Comparison of ENCODE assay signal across 22 mouse cellular contexts in the genomic region with DNA sequence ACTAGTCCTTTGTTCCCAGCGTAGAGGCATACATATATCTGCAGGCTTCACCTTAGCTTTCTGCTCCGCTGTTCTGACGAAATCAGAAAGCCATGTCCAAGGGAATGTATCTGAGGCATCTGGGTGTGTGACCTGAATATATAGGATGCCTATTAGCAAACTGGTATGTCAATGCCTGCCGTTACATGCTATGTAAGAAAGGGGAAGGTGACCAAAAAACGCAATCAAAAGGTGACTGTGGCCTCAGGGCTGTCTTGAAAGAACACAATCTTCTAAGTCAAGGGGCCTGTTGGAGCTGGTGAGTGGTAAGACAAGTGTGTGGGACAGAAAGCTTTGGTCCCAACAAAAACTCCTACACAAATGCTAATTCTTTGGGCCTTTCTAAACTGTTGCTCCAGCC.
"Had no signal": no experiment of that assay in that cellular context is flagged by ENCODE, and none has a peak within 500 bp of the region (broad histone marks: within the 10 kb centered on the region; RNA-seq: fewer than 3 reads in every experiment).

No protein-coding gene starts in this region.

- H3K27me3 ChIP-seq: kidney, embryonic 15.5 days; limb, embryonic 12.5 days; limb, embryonic 15.5 days; midbrain, embryonic 12.5 days; midbrain, embryonic 15.5 days; neural tube, embryonic 12.5 days; neural tube, embryonic 15.5 days; stomach, embryonic 15.5 days had no signal

- H3K36me3 ChIP-seq: midbrain, embryonic 15.5 days had no signal

- DNase-seq: kidney, adult 2 months; kidney, postnatal 10 days; kidney, postnatal 36 days; layer of hippocampus, postnatal 36 days; left cerebral cortex, postnatal 4 days; lung, embryonic 14.5 days; right cerebral cortex, adult 18-20 months; right cerebral cortex, postnatal 14 days; right cerebral cortex, postnatal 4 days; spleen, adult 18-20 months; thymus, postnatal 25 days had no signal

- ATAC-seq: lung, postnatal 0 days; midbrain, embryonic 15.5 days had no signal

- H3K4me2 ChIP-seq: kidney, embryonic 15.5 days; limb, embryonic 12.5 days; limb, embryonic 15.5 days; lung, embryonic 14.5 days; midbrain, embryonic 12.5 days; midbrain, embryonic 15.5 days; neural tube, embryonic 12.5 days; neural tube, embryonic 15.5 days; stomach, embryonic 15.5 days had no signal

- H3K4me1 ChIP-seq: kidney, embryonic 15.5 days; limb, embryonic 12.5 days; limb, embryonic 15.5 days; midbrain, embryonic 12.5 days; midbrain, embryonic 15.5 days; neural tube, embryonic 12.5 days; neural tube, embryonic 15.5 days; stomach, embryonic 15.5 days had no signal

- H3K9me3 ChIP-seq: kidney, embryonic 15.5 days; limb, embryonic 15.5 days; midbrain, embryonic 15.5 days; neural tube, embryonic 12.5 days; neural tube, embryonic 15.5 days; stomach, embryonic 15.5 days had no signal

- H3K27ac ChIP-seq: kidney, embryonic 15.5 days; left cerebral cortex, adult 2 months; limb, embryonic 12.5 days; limb, embryonic 15.5 days; macrophage; midbrain, embryonic 12.5 days; midbrain, embryonic 15.5 days; neural tube, embryonic 12.5 days; neural tube, embryonic 15.5 days; stomach, embryonic 15.5 days had no signal

- H3K4me3 ChIP-seq: kidney, embryonic 15.5 days; left cerebral cortex, adult 2 months; limb, embryonic 12.5 days; limb, embryonic 15.5 days; midbrain, embryonic 12.5 days; midbrain, embryonic 15.5 days; neural tube, embryonic 12.5 days; neural tube, embryonic 15.5 days; stomach, embryonic 15.5 days had no signal

- H3K9ac ChIP-seq: kidney, embryonic 15.5 days; limb, embryonic 12.5 days; limb, embryonic 15.5 days; lung, embryonic 14.5 days; midbrain, embryonic 12.5 days; midbrain, embryonic 15.5 days; neural tube, embryonic 12.5 days; neural tube, embryonic 15.5 days; stomach, embryonic 15.5 days had no signal
